Comparison of ENCODE assay signal across 21 mouse cellular contexts in genomic region chr1:88507886-88508285, GRCm38 (mm10). TPM values are rescaled to one million over a fixed set of nuclear protein-coding genes. Genes with fewer than 3 reads are reported as not detected.
A peak's percentile ranks its signal among the peaks of the same experiment; 100 is the strongest.
DNase-seq lines count a peak whose midpoint lies in the region; ATAC-seq lines count a peak whose summit lies in the region.
"Had no signal": no experiment of that assay in that cellular context is flagged by ENCODE, and none has a peak within 500 bp of the region (broad histone marks: within the 10 kb centered on the region; RNA-seq: fewer than 3 reads in every experiment).

No protein-coding gene starts in this region.

- intact Hi-C loops in left cerebral cortex, postnatal 10 days (cut with DNase I), result no loop called here

- no peaks in the 10 kb centered on the region for H3K27me3 ChIP-seq in kidney, embryonic 15.5 days
- H3K27me3 ChIP-seq in stomach, embryonic 15.5 days (replicated peaks), result no peaks in the 10 kb centered on the region
- H3K27me3 ChIP-seq: heart, embryonic 15.5 days; hindbrain, embryonic 15.5 days had no signal

- H3K27ac ChIP-seq in kidney, embryonic 15.5 days, result peak overlapping the region; percentile 54; the same call in 1 of the 2 replicates
- H3K27ac ChIP-seq in stomach, embryonic 15.5 days, result peak overlapping the region; percentile 35; the same call in 1 of the 2 replicates
- H3K27ac ChIP-seq: embryonic facial prominence, embryonic 12.5 days; forebrain, embryonic 12.5 days; heart, embryonic 15.5 days; hindbrain, embryonic 10.5 days; hindbrain, embryonic 15.5 days had no signal

- H3K4me1 ChIP-seq in kidney, embryonic 15.5 days, result peaks cover 38% of the 10 kb centered on the region
- H3K4me1 ChIP-seq in stomach, embryonic 15.5 days, result peaks cover 9% of the 10 kb centered on the region; the same call in 1 of the 2 replicates

- H3K9ac ChIP-seq in kidney, embryonic 15.5 days, result no peak overlapping the region
- no peak overlapping the region for H3K9ac ChIP-seq in stomach, embryonic 15.5 days
- H3K9ac ChIP-seq: embryonic facial prominence, embryonic 12.5 days; forebrain, embryonic 12.5 days; heart, embryonic 15.5 days; hindbrain, embryonic 15.5 days had no signal

- ATAC-seq in kidney, embryonic 15.5 days (replicated peaks; ENCODE audit: low FRiP score), result no peak
- peak; percentile 68; the same call in 1 of the 2 replicates for ATAC-seq in stomach, embryonic 15.5 days (ENCODE audit: insufficient read depth, low FRiP score, low read depth)
- no peak for ATAC-seq in erythroid progenitor cell, adult 5-6 weeks (replicated peaks; ENCODE audit: low FRiP score, poor library complexity, severe bottlenecking)
- ATAC-seq: forebrain, embryonic 16.5 days had no signal

- 62% methylated on average over 8 of the region's 8 CpGs for whole genome bisulfite sequencing in kidney, embryonic 15.5 days
- 27% methylated on average over 8 of the region's 8 CpGs for WGBS in stomach, embryonic 15.5 days

- H3K4me2 ChIP-seq in kidney, embryonic 15.5 days, result no peak overlapping the region
- H3K4me2 ChIP-seq in stomach, embryonic 15.5 days, result no peak overlapping the region
- H3K4me2 ChIP-seq: embryonic facial prominence, embryonic 12.5 days; forebrain, embryonic 12.5 days; heart, embryonic 11.5 days; heart, embryonic 15.5 days; hindbrain, embryonic 15.5 days had no signal

- H3K9me3 ChIP-seq in kidney, embryonic 15.5 days (replicated peaks), result no peaks in the 10 kb centered on the region
- no peaks in the 10 kb centered on the region for H3K9me3 ChIP-seq in stomach, embryonic 15.5 days
- H3K9me3 ChIP-seq: embryonic facial prominence, embryonic 12.5 days; forebrain, embryonic 12.5 days; heart, embryonic 15.5 days; hindbrain, embryonic 10.5 days; hindbrain, embryonic 15.5 days had no signal

- no peak overlapping the region for H3K4me3 ChIP-seq in kidney, embryonic 15.5 days (replicated peaks)
- no peak overlapping the region for H3K4me3 ChIP-seq in stomach, embryonic 15.5 days (replicated peaks)
- H3K4me3 ChIP-seq: embryonic facial prominence, embryonic 12.5 days; forebrain, embryonic 12.5 days; heart, embryonic 15.5 days; hindbrain, embryonic 10.5 days; hindbrain, embryonic 15.5 days had no signal

- H3K36me3 ChIP-seq in kidney, embryonic 15.5 days, result no peaks in the 10 kb centered on the region
- H3K36me3 ChIP-seq in stomach, embryonic 15.5 days, result no peaks in the 10 kb centered on the region
- H3K36me3 ChIP-seq: embryonic facial prominence, embryonic 12.5 days; forebrain, embryonic 12.5 days; heart, embryonic 15.5 days; hindbrain, embryonic 10.5 days; hindbrain, embryonic 15.5 days had no signal

- DNase-seq in kidney, adult 18-20 months, result no peak
- peak; percentile 24 for DNase-seq in brain, adult 2 months (ENCODE audit: low read depth, low spot score)
- peak; percentile 36 for DNase-seq in lung, postnatal 25 days (ENCODE audit: low spot score)
- no peak for DNase-seq in spleen, postnatal 4 days (ENCODE audit: low spot score in 2 of 2)
- no peak for DNase-seq in left cerebral cortex, postnatal 10 days (ENCODE audit: extremely low spot score in 1 of 2, low spot score in 2 of 2)
- DNase-seq: adrenal gland, adult 8-10 months; gastrocnemius, postnatal 10 days; heart, adult 18-20 months; heart, postnatal 14 days had no signal

RNA-seq across cellular contexts. Expression of gene Glrp1, which starts 2.0 kb away (rescaled TPM):
- not detected in 2 replicates for polyA plus RNA-seq in kidney, embryonic 15.5 days (2015; fragmentation: Nextera tagmentation; extraction: Ambion mirVana)
- polyA plus RNA-seq in stomach, embryonic 15.5 days (2015; fragmentation: Nextera tagmentation; extraction: Ambion mirVana), result not detected in 2 replicates
- total RNA-seq in erythroid progenitor cell, adult 5-6 weeks (2015; ENCODE audit: low replicate concordance), result not detected in 2 replicates
- not detected in 2 replicates for total RNA-seq in erythroid progenitor cell, adult 5-6 weeks (2017; ENCODE audit: low replicate concordance)
- total RNA-seq in left cerebral cortex, postnatal 10 days (2021), result under 1 TPM in 1 of 2 experiments, not detected in 1; 0.18 TPM
- total RNA-seq: adrenal gland, adult 8-10 months; adrenal gland, postnatal 36 days; gastrocnemius, postnatal 10 days; gastrocnemius, postnatal 4 days; heart, postnatal 14 days had no signal
- polyA plus RNA-seq: embryonic facial prominence, embryonic 12.5 days; forebrain, embryonic 12.5 days; forebrain, embryonic 16.5 days; hindbrain, embryonic 10.5 days; hindbrain, embryonic 15.5 days had no signal

Comparison
In these comparisons a context has a peak if more than half of its experiments do, and no peak if none do; other contexts are left out.
1. DNase-seq: peak in brain, adult 2 months (single experiment) and lung, postnatal 25 days (single experiment); none in kidney, adult 18-20 months (single experiment), spleen, postnatal 4 days (0 of 2) and left cerebral cortex, postnatal 10 days (0 of 2).